Mouse (Mus musculus) megakaryocyte, embryonic 14.5 days (primary cell): ENCODE measurements around the gene Chac2. TPM values are rescaled to one million over a fixed set of nuclear protein-coding genes. Genes with fewer than 3 reads are reported as not detected.
"Not testable (repeated sequence)": the region's sequence is repeated elsewhere in the genome, so short reads cannot be mapped to it uniquely, and the experiment has no call there.

Experiments
- H3K27me3 ChIP-seq: replicated peaks from 2 replicates; pipeline ENCODE3; 2012; ENCODE audit warnings: inconsistent platforms
- H3K36me3 ChIP-seq: replicated peaks from 2 replicates; pipeline ENCODE3; 2012; ENCODE audit warnings: low read length, inconsistent platforms, mixed read lengths
- H3K4me1 ChIP-seq: 2 replicates; pipeline ENCODE4 v1.6.1; 2012; ENCODE audit warnings: inconsistent platforms
- H3K4me3 ChIP-seq: replicated peaks from 2 replicates; pipeline ENCODE3; 2012; ENCODE audit warnings: moderate library complexity, mild to moderate bottlenecking, inconsistent platforms
- H3K9me3 ChIP-seq: 2 replicates; pipeline ENCODE4 v1.6.1; 2012; ENCODE audit warnings: inconsistent platforms
- FLI1 ChIP-seq: IDR thresholded peaks from 2 replicates; pipeline ENCODE4 v1.6.1; 2012; ENCODE audit warnings: low read length, inconsistent platforms, mixed read lengths
- GATA1 ChIP-seq: IDR thresholded peaks from 3 replicates; pipeline ENCODE4 v1.6.1; 2012; ENCODE audit warnings: mixed read lengths, low read length, inconsistent platforms, borderline replicate concordance
- polyA plus RNA-seq: library from polyadenylated mRNA; stranded (reverse); fragments of >175 nt; gene quantifications from 2 replicates; pipeline ENCODE4 v1.2.3, GENCODE M21; 2012; ENCODE audit warnings: low replicate concordance; ENCODE audit not compliant: insufficient read depth

Gene Chac2
- 4.4 TPM in 1 of 2 replicates, not detected in the other for polyA plus RNA-seq

DNA sequence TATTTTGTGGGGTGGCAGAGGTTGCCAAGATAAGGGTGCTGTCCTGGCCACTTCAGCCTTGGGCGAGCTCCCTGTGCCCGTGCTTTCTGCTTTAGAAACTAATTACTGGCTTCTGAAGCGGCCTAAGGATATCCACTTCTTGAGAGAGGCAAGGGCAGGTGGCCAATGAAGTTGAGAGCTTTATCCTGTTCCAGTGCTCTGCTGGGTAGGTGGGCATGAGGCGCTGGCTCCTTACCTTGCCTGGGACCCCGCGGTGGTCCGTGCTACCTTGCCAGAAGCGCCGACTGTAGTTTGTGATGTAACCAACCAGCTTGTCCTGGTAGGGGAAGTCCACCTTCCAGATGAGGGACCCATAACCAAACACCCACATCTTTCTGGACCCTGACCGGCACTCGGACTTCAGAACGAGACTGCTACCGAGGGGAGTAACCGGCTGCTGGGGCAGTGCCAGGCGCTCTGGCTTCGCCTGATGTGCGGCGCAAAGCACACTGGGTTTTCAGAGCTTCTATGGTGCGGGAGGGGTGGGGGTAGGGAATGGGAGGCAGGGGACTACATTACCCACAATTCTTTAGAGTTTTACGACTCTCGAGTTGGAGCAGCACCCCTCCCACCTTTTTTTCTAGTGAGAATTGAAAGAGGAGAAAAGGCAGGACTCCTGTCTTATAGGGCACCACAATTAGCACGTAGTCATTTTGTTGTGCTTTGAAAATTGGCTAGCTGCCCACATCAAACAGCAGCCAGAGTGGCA, at the start of gene Chac2:
Gene Chac2, minus strand, starts transcription at position 474 of the 748 bp plus-strand sequence.
- Histone ChIP-seq H3K27me3 (no peaks in the 10 kb centered on the region), H3K4me1 (peaks cover 4% of the 10 kb centered on the region; the same call in 1 of the 2 replicates), H3K36me3 (peaks cover 18% of the 10 kb centered on the region), H3K9me3 (no peaks in the 10 kb centered on the region), H3K4me3 (peak within 1 kb of the TSS; percentile 96)
- TF ChIP-seq FLI1 (no peak), GATA1 (no peak)

DNA sequence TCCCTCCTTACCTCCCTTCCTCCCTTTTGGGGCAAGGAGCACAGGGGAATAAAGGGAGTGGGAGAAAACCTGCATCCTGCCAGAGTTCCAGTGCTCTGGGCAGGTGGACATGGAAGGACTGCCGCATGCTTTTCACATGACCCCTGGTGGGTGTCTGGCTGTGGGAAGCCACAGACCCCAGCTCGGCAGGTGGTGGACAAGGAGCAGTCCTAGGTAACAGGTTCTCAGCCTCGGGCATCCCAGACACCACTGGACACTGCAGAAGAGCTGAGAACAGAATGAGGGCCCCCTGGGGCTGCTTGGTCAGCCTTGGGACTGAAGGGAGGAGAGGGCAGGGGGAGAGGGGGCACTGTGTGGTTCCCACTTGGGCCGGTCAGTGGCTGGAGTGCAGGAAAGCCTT, 48.8 kb upstream of the Chac2 start:
- no peaks in the 10 kb centered on the region for H3K4me1 ChIP-seq
- H3K27me3 ChIP-seq, result no peaks in the 10 kb centered on the region
- no peak overlapping the region for H3K4me3 ChIP-seq
- TF ChIP-seq FLI1 (no peak), GATA1 (no peak)
- H3K9me3 ChIP-seq, result no peaks in the 10 kb centered on the region
- peaks cover 6% of the 10 kb centered on the region for H3K36me3 ChIP-seq

DNA sequence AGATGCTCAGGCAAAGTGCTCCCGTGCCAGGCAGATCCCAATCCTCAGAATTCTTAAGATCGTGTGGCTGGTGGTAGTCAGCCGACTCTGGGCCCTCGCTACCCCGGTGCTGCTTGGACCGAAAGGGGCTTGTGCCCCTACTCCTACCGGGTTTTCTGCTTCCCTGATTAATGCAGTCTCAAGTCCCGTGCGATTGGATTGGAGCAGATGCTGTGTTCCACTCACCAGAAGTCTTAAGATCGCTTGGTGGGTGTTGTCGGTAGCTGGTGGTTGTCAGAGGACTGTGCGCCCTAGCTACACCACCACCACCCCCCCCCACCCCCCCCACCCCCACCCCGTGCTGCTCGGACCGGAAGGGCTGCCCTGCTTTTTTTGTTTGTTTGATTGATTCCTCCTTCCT, 31.3 kb upstream of the Chac2 start:
- not testable (repeated sequence) for H3K27me3 ChIP-seq, H3K4me3 ChIP-seq, H3K4me1 ChIP-seq, H3K36me3 ChIP-seq, H3K9me3 ChIP-seq

DNA sequence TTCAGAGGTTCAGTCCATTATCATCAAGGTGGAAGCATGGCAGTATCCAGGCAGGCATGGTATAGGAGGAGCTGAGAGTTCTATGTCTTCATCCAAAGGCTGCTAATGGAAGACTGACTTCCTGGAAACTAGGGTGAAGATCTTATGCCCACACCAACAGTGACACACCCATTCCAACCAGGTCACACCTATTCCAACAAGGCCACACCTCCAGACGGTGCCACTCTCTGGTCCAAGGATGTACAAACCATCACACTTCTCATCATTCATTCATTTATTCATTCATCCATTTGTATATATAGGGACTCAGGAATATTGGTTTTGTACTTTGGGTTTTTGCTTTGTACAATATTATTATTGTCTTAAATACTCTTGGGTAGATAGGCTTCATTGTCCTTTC, 23.5 kb upstream of the Chac2 start:
- not testable (repeated sequence) for H3K4me3 ChIP-seq, H3K27me3 ChIP-seq, H3K9me3 ChIP-seq, H3K4me1 ChIP-seq
- H3K36me3 ChIP-seq, result peaks cover 39% of the 10 kb centered on the region

DNA sequence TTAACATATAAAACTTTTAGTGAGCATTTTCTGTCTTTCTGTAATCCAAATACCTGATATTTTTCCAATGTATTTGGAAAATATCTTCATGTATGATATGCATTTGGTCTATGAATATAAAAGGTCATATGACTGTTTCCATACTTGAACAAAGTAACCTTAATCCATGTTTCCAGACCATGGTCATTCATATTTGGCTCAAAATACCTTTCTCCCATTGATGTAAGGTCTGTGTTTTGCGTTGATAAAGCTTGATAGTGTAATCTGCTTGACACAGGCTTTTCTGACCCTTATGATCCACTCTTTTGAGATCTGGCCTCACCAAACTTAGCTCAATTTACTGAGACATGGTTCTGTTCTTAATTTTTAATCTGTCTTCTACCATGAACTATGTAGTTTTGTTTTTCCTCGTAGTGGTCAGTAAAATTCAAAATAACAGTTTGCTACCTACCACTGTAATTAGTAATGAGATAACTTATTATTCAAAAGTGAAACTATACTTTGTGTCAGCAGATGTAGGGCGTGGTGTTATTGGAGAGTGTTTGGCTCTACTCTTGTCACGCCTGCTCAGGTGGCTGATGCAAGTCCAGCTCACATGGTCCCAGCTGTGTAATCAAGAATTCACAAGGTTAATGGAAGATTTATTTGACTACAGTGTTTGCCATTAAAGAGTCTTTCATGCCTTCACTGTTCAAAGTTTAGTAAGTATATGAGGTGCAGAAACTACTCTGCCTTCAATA, 15.2 kb upstream of the Chac2 start:
- H3K4me3 ChIP-seq, result no peak overlapping the region
- peaks cover 45% of the 10 kb centered on the region for H3K4me1 ChIP-seq
- TF ChIP-seq GATA1, result no peak
- no peak for TF ChIP-seq FLI1
- no peaks in the 10 kb centered on the region for H3K9me3 ChIP-seq
- no peaks in the 10 kb centered on the region for H3K27me3 ChIP-seq
- peaks cover 27% of the 10 kb centered on the region for H3K36me3 ChIP-seq

GRCm38 (mm10) chr11:31000028-31000427, 13.9 kb upstream of the Chac2 start:
- peaks cover 16% of the 10 kb centered on the region for H3K36me3 ChIP-seq
- H3K4me3 ChIP-seq, result no peak overlapping the region
- TF ChIP-seq FLI1 (no peak), GATA1 (no peak)
- H3K9me3 ChIP-seq, result no peaks in the 10 kb centered on the region
- peaks cover 44% of the 10 kb centered on the region for H3K4me1 ChIP-seq
- no peaks in the 10 kb centered on the region for H3K27me3 ChIP-seq

GRCm38 (mm10) chr11:30998704-30999103, 12.6 kb upstream of the Chac2 start:
- Histone ChIP-seq H3K27me3 (no peaks in the 10 kb centered on the region), H3K4me3 (no peak overlapping the region), H3K36me3 (peaks cover 16% of the 10 kb centered on the region), H3K4me1 (peaks cover 44% of the 10 kb centered on the region), H3K9me3 (no peaks in the 10 kb centered on the region)
- TF ChIP-seq GATA1 (no peak), FLI1 (no peak)

- Histone ChIP-seq H3K27me3 (no peaks in the 10 kb centered on the region), H3K4me1 (peaks cover 44% of the 10 kb centered on the region), H3K36me3 (peaks cover 16% of the 10 kb centered on the region), H3K9me3 (no peaks in the 10 kb centered on the region), H3K4me3 (no peak overlapping the region)
- no peak for TF ChIP-seq GATA1
- no peak for TF ChIP-seq FLI1
These were observed 12.0 kb upstream of the Chac2 start for GRCm38 (mm10) chr11:30998199-30998598.

- no peaks in the 10 kb centered on the region for H3K27me3 ChIP-seq
- peaks cover 11% of the 10 kb centered on the region for H3K36me3 ChIP-seq
- H3K4me3 ChIP-seq, result no peak overlapping the region
- H3K4me1 ChIP-seq, result peaks cover 34% of the 10 kb centered on the region
- H3K9me3 ChIP-seq, result no peaks in the 10 kb centered on the region
- TF ChIP-seq GATA1 (no peak), FLI1 (no peak)
These were observed 10.5 kb upstream of the Chac2 start for GRCm38 (mm10) chr11:30996670-30997069.

- H3K36me3 ChIP-seq, result peaks cover 15% of the 10 kb centered on the region
- TF ChIP-seq GATA1 (no peak), FLI1 (no peak)
- H3K4me1 ChIP-seq, result peaks cover 4% of the 10 kb centered on the region; the same call in 1 of the 2 replicates
- no peaks in the 10 kb centered on the region for H3K9me3 ChIP-seq
- H3K27me3 ChIP-seq, result no peaks in the 10 kb centered on the region
- peak overlapping the region; percentile 96 for H3K4me3 ChIP-seq
These were observed 471 bp upstream of the Chac2 start for GRCm38 (mm10) chr11:30986625-30987017.
